Mouse (Mus musculus): ENCODE data around the gene Lrrc1.

Gene Lrrc1

DNA sequence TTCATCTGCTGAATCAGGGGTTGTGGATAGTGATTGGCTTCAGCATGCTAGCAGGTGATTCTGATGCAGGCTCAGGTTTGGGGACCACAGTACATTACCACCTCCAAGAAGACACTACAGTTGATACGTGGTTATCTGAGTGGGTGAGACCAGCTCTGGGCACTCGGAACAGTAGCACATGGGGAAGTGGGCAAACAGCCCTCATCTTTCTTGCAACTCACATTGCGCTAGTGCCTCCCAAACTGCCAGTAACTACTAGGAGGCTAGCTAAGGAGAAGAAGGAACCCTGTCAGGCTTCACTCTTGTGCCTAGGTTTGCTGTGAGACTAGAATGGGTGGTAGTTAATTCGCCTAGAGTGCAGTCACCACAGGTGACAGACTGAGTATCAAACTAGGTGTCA is 119.1 kb downstream of the Lrrc1 start:
- DNase-seq, result no peak

DNA sequence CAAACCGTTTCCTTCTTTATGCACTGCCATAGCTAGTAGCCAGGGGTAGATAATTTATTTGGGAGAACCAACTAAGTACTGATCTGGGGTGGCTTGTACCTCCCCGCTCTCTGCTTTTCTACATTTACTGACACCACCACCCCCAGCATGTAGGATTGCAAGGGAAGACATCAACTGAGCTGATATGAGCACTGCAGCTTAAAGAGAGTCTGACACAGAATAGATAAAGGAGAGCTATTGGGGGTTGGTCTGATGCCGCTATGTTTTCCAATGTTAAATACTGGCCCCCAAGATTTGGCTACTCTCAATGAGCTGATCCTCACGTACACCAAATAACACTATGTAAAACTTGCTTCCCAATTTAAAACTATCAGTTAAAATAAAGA is 124.5 kb downstream of the Lrrc1 start:
- DNase-seq, result no peak

DNA sequence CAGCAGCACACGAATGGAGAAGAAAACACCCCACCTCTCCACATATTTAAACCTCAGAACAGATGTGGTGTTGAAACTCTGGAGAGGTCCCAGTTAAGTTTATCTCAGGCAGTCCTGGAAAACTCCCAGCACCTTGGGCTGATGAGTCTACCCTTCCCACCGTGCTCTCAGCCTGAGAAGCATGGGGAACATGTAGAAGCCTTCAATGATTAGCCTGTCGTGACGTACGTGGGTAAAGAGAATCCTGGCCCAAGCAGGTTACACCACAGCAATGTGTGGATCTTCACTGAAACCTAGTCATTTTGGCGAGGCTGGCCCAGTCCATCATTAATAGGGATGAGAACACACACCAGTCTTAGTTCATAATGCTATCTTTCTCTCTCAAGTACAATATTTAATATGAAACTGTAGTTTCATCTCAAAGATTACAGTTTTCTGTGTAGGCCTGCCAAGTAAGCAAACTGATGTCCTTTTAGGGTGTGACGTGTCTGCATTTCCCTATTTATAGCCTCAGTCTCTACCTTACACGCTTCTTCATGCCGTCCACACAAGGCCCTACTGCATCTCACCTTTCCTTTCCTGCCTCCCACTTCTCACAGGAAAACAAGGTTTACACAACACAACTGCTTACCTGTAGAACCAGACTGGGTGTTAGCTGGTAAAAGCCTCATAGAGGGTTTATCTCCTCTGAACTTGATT is 125.0 kb downstream of the Lrrc1 start:
- DNase-seq, result no peak

DNA sequence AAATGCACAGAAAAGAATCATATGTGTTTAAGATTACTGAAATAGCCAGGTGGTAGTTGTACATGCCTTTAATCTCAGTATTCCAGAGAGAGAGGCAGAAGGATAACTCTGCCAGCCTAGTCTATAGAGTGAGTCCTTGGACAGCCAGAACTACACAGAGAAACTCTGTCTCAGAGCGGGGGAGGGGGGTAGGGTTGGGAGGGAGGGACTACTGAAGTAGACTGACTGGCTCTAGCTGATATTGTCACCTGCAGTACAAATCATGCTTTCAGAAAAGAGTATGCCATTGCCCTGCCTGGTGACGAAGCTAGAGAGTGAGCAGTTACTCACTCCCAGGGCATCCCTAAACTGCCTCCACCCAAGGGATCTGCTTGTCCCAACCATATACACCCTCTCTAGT is 125.9 kb downstream of the Lrrc1 start:
- no peak for DNase-seq

DNA sequence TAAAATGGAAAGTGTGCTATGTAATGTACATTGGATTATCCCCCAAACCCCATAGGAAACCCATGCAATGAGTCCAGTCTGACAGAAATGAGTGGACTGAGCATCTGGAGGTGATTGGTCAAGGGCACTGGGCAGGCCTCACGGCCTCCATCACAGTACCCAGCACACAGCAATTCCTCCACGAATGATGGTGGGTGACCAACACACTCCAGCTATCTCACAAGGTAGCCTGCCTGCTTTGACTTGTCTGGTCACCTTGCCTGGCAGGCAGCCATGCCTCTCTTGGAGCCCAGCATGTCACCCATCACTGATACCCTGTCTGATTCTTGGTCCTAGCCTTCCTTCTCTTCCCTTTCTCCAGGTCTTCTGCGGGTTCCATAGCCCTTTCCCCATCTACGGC is 128.2 kb downstream of the Lrrc1 start:
- DNase-seq, result no peak

DNA sequence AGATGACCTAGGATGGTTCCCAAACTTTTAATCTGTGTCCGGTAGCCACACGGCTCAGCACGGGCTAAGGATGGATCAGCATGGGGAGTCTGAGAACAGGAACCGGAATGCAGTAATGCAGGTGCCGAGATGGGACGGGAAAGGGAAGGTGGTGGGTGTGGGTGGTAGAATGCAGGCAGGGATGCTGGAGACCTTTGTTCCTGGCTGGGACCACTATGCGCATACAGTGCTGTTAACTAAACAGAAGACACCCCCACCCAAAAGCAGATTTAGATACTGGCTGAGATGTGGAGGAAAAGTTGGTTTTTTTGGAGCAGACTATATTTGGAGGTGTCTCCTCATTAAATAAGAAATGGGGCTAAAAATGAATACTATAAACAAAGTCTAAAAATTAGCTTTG is 128.7 kb downstream of the Lrrc1 start:
- no peak for DNase-seq

DNA sequence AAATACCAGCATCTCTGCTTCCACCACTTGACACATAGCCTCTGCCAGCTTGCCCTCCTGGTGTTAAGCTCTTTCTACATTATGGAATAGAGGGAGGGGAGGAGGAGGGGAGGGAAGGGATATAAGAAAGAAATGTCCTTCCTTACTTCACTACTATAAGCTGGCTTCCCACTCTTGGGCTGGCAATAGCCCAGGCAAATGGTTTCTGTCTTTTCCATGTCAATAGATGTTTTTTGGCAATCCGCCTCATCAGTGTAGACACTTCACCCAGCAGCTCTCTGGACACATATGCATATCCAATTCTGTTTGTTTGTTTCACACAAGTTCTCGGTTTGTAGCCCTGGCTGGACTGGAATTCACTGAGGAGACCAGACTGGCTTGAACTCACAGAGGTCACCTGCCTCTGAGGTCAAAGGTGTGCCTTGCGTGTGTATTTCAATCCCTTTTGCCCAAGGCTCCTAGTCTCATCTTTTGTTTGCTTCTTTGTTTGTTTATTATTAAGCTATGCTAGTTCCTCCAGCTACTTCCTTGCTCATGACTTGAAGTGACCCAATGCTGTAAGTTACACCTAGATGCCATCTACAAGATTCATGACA is 132.7 kb downstream of the Lrrc1 start:
- DNase-seq, result no peak

DNA sequence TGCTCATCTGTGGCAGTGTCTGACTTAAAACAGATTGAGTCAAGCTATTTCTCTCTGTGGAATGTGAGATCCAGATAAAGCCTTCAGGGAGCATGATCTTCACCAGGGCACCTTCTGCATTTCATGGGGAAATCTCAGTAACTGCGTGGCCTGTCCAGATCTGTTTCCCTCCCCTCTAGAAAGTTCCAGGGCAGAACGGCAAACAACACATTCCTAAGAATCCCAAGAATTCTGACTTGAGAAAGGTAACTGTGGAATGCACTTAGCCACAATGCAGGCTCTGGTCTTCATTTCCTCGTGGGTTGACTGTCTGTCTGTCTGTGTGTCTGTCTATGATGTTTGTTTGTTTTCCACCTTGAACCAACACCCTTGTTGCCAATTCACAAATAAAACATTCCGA is 133.7 kb downstream of the Lrrc1 start:
- no peak for DNase-seq

DNA sequence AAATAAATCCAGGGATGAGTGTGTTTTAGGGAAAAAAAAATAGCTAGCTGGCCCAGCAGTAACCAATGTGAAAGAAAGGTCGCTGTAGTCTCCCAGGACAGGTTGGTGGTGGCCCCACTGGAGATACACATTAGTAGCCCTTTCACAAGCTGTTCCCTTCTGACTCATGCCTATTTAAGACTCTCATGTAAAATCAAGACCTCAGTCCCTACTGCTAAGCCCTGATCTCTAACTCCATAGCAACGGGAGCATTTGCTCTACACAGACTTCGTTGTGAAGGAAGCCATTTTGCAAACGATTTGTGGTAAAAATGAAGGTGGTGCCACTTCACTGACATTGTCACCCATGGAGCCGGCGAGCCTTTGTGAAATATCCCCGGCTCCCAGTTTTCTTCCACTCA is 134.1 kb downstream of the Lrrc1 start:
- no peak for DNase-seq

DNA sequence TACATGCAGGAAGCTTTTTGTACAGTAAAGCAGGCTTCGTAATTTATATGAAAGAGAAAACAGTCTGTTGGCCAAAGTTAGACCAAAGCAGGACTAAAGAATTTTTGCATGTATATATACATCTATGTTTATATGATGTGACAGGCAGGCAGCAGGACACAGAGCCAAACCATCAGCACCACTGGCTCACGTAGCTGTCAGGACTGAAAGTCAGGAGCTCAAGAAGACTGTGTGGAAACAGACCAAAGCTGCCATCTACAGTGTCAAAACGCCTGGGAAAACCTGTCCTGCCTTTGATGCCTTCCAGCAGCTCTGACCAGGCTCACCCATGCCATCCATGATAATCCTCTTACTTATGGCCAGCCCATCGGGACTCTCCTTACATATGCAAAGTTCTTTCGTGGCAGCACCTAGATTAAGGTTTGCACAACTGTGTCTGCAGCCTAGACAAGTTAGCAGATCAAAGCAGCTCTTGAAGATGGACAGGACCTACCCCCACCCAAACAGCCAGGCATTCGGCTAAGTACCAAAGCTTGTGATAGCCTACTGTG is 136.5 kb downstream of the Lrrc1 start:
- no peak for DNase-seq

DNA sequence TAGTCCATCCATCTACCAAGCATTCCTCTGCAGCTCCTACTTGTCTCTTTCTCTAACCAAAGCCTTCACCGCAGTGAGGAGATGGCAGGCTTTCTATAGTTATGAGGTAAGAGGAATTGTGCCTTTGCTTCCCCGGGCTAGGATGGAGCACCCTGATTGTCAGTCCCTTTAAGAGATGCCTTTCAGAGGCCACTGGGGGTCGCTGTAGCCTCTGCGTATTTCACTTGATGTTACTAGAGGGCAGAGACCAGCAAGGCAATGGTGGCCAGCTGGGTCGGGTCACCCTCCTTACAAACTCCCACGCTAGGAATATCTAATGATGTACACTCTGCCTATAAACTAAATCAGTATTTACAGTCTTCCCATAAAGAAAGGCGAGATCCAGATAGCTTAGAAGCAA is 137.8 kb downstream of the Lrrc1 start:
- DNase-seq, result peak; percentile 73 to 77

DNA sequence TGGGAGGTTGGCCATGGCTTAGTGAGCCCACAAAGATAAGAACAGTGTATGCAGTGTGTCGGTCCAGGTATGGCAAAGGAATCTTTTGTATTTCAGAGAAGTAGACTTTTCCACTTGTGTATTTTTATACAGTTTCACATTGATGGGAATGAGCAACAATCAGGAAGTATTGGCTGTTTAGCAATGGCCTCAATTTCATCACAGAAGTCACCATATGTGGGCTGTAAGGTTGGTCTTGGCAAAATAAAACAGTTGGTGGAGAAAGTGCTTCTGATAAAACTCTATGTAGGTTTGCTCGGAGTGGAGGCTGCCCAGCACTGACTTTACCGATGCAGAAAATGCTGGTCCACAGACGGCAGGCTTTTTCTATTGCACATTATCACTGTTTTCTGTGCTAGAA is 140.2 kb downstream of the Lrrc1 start:
- DNase-seq, result no peak

DNA sequence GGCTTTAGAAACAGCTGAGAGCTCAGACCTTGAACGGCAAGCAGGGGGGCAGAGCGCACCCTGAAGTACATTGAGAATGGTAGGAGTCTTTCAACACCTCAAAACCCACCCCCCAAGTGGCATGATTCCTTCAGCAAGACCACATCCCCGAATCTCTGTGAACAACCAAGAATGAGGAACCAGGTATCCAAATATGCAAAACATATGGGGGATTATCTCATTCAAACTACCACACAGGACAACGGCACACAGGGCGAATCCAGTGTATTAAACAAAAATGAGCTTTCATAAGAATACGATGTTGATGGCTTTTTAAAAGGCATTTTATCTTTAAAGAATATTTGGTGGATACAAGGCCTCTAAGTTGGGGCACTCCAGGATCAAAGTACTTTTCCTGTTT is 140.7 kb downstream of the Lrrc1 start:
- no peak for DNase-seq

DNA sequence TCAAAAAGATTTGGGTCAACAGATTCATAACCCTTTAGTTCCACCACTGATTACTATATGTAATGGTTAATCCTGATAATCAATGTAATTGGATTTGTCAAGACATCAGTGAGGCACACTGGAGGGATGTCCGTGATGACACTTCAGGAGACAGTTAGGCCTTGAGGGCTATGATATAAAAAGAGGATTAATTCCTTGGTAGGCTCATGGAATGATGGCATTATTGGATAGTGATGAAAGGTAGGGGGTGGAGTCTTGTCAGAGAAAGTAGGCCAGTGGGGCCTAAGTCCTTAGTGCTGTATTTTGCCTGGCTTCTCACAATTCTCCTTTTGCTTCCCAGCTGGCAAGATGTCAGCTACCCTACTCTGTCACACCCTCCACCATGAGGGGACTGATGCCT is 141.7 kb downstream of the Lrrc1 start:
- no peak for DNase-seq

DNA sequence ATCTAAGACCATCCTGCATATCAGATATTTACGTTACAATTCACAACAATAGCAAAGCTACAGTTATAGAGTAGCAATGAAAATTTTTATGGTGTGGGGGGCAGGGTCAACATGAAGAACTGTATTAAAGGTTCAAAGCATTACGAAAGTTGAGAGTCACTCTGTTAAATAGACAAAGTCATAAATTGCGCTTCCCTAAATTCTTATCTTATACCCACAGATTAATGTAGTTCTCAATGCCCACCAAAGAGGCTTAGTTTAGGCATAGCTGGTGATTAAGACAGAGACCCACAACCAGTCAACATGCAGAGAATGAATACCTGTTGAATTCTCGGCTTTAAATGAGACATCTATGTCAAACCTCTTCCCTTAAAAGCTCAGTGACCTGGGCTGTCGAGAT is 144.9 kb downstream of the Lrrc1 start:
- DNase-seq, result no peak

DNA sequence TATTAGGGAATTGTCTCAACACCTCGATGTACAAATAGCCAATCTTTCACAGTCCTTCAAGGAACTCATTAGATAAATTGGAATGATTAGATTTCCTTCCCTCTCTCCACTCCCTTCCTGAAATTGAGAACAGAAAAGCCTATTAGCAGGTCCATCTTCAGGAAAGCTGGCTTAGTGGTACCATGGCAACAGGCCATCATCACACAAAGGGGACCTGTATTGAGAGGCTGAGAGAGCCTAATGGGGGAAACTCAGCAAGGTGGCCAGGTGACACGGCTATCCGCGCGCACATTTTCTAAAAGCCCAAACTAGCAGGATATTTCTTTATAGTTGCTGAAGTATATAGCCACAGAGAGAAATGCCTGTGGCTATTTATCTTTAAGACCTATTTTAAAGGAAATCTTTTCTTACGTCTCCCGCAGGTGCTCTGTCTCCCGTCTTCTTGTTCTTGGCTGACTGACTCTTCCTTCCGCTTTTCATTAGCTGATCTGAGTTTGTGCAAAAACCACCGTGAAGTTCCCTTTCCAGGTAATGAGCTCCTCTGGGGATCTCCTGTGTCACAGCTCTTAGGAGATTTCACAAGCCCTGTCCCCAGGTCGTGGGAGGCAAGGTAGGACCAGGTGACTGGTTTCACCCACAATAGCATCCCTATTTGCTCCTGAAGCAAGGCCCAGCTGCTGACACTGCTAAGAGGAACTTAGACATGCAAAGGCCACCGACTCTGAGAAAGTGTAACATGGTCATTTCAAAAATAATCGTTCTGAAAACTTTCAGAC is 145.6 kb downstream of the Lrrc1 start:
- DNase-seq, result no peak

DNA sequence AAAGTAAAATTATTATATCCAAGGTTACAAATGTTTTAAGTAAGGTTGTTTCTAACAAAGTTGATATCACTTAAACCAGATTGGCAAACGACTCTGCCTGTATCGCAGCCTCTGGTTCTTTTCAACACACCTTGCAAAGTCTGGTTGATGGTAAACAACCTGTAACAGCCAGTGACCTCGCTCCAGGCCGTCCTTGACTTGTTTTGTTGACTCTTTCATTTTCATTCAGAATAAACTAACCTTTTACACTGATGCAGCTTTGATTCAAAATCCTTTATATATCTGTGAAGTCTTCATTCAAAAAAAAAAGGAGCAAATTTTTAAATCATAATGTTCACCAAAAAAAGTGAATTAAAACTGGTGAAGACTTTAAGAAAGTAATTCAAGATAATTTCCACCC is 147.6 kb downstream of the Lrrc1 start:
- DNase-seq, result no peak

DNA sequence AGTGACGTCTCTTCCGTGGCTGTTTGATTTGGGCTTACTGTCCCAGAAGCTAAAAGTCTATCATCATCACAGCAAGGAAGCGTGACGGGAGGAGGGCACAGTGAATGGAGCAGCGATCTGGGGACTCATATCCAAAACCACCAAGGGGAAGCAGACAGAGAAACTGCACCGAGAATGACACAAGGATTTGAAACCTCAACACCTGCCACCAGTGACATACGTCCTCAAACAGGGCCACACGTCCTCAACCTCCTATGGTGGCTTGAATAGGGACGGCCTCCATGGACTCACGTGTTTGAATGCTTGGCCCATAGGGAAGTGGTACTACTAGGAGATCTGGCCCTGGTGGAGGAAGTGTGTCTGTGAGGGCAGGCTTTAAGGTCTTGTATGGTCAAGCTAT is 153.4 kb downstream of the Lrrc1 start:
- no peak for DNase-seq

DNA sequence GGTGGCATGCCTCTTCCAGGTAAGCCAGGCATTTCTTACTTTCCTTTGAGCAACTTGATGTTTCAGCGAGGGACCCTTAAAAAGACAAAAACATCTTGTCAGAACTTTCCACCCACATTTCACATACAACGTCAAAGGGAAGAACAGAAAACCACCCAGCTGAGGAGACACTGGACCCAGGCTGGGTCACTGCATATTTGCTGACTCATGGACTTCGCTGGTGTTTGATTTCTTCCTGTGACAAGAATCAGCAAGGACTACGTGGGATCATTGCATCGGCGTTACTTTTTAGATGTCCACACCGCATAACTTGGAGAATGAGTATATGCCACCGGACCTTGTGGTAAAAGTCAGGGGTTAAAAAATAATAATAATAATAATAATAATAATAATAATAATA is 155.7 kb downstream of the Lrrc1 start:
- no peak for DNase-seq

DNA sequence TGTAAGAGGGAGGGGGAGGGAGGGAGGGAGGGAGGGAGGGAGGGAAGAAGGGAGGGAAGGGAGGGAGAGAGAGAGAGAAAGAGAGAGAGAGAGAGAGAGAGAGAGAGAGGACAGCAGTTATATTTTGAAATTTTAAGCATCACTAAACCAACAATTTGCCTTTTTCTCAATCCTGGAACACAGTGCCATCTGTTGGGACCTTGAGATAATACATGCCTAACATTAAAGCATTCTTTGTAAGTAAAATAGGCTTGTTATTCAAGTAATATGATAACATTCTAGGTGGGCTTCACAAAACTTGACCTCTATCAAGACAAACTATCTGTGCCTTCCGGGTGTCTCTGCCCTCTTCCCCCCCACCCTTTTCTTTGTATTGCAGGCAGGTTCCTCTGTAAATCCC is 157.9 kb downstream of the Lrrc1 start:
- DNase-seq, result no peak

DNA sequence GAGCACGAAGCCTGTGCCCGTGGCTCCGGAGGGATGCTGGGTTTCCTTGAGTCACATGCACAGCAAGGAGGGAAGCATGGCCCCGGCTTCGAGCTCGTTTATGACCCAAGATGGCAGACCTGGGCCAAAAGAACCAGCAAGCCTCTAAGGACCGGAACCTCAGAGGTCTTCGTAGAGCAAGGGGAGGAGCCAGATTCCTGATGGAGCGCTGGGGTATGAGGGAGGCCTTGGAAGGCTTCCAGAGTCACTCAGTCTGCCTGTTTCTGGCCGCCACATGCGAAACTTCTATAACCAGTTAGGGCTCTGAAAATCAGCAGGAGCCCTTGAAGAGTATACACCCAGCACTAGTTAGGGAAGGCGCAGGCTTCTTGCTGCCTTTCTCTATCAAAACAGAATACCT is 159.1 kb downstream of the Lrrc1 start:
- no peak for DNase-seq

DNA sequence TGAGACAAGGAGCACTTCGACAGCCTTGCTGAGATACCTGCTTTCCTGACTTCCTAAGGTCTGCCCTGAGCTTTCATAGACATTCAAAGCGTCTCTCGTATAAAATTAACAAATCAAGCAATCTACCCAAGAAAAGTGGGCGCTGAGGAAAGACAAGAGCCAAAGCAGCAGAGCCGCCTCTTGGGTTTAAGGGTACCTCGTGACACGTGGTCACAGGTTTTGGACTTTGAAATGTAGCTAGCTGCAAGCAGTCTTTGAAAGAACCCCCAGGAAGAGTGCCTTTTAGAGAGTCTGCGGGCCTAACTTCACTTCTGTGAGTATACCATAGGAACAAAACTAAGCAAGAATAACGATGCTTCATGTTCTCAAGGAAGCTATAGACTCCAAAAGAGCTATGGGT is 160.0 kb downstream of the Lrrc1 start:
- no peak for DNase-seq

DNA sequence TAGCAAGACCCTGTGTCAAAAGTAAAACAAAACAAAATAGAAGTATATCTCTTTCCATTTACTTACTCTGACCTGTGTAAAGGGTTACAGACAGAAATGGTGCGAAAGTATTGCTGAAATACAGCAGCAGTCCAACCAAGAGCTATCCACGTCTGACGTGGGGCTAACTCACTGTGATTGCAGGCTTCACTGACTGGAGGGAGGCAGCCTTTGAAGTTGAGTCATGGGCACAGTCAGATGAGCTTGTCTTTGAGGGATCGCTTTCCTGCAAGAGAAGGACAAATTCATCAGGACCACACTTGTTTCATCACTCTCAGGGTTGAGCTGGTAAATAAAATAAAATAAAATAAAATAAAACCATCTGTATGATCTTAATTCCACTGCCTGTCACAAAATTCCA is 160.7 kb downstream of the Lrrc1 start:
- no peak for DNase-seq

DNA sequence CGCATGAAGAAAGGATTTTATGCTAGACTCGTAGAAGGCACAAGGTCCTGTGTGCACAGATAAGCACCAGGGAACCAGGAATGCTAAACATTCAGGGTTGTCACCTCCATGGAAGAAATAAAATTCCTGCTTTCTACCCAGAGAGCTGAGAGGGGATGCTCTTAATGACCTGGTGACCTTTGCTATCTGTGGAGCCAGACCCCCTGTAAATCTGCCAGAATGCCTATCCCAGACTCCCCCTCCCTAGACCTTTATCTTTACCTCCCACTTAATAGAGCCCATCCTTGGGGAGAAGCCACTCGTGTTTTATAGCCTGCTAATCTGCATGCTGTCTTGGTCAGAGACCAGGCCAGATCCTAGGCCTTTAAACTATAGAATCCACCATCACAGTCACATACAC is 162.2 kb downstream of the Lrrc1 start:
- DNase-seq, result no peak
